Mouse (Mus musculus) splenic B cell, adult 2 months (primary cell): Measurements from ENCODE around the gene R3hdm2.

ENCODE experiments used
- DNase-seq: peaks from one replicate; pipeline ENCODE4 v3.0.0-alpha.2; 2011; ENCODE audit warnings: low read depth, low spot score
- H3K27me3 ChIP-seq: 2 replicates; pipeline ENCODE4 v1.6.1; 2012; ENCODE audit warnings: mild to moderate bottlenecking, low read length, moderate library complexity, mixed read lengths; ENCODE audit not compliant: control insufficient read depth, poor library complexity, insufficient read depth, severe bottlenecking
- H3K36me3 ChIP-seq: 2 replicates; pipeline ENCODE4 v1.6.1; 2012; ENCODE audit warnings: mild to moderate bottlenecking, low read length, moderate library complexity, mixed read lengths; ENCODE audit not compliant: control insufficient read depth, poor library complexity, insufficient read depth, severe bottlenecking

R3hdm2 gene

DNA sequence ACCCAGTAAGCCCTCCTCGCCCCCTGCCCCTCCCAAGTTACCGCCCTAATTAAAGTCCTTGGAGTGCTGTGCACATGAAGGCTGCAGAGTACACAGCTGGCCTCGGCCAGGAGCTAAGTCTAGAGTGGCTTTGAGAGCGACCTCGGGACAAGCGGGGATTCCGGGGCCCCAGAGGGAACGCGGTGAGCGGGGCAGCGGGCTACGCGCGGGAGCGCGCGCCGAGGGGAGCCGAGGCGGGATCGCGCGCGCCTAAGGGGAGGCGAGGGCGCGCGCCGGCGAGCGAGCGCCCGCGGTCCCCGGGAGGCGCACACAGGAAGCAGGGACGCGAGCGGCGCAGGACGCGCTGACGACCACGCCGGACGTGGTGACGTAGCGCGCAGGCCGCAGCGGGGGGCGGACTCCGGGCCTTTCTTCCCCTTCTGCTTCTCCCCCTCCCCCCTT, at the start of gene R3hdm2:
TSS of gene R3hdm2 (plus strand) at position 77 of the 441 bp plus-strand sequence.
- DNase-seq, result peak; percentile 94
- Histone ChIP-seq H3K36me3 (no peaks in the 10 kb centered on the region), H3K27me3 (no peaks in the 10 kb centered on the region)

DNA sequence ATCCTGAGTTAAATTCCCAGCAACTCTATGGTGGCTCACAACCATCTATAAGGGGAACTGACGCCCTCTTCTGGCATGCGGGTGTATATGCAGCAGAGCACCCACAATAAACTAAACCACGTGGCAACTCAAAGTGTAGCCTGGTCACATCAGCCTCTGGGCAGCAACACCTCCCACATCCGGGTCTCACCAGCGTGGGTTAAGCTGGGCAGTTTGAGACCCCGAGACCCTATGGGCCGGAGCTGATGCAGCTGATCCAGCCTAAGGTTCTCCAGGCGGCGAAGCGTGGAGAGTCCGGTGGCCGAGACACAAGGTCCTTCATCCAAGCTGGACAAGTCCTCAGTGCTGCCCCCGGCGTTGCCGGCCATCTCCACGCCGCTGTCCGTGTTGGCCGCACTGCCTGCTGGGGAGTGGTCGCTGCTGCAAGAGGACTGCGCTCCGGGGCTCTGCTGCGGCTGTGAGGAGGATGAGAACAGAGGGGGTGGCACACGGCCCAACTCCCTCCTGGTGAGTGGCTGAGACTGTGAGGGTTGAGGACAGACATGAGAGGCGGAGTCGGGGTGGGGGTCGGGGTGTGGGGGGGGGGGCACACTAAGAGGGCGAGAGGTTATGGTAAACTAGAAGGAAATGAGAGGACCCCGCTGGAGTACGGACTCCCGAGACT, 47.8 kb upstream of the R3hdm2 start:
- peak; percentile 42 for DNase-seq
- H3K27me3 ChIP-seq, result no peaks in the 10 kb centered on the region; the same call in 1 of the 2 replicates
- H3K36me3 ChIP-seq, result peaks cover 15% of the 10 kb centered on the region

DNA sequence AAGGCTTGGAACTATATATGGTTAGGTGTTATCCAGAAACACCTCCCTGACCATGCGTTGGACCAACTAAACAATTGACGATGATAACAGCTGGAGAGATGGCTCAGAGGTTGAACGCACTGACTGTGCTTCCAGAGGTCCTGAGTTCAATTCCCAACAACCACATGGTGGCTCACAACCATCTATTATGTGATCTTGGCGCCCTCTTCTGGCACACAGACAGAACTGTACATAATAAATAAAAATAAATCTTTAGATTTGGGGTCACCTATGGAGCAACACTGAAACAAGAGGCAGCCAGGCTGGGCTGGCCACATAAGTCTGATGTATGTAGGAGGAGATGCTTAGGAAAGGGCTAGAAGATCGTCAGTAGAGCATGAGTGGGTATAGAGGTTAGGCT, 47.0 kb upstream of the R3hdm2 start:
- H3K27me3 ChIP-seq, result no peaks in the 10 kb centered on the region; the same call in 1 of the 2 replicates
- peaks cover 11% of the 10 kb centered on the region for H3K36me3 ChIP-seq
- peak; percentile 66 for DNase-seq

DNA sequence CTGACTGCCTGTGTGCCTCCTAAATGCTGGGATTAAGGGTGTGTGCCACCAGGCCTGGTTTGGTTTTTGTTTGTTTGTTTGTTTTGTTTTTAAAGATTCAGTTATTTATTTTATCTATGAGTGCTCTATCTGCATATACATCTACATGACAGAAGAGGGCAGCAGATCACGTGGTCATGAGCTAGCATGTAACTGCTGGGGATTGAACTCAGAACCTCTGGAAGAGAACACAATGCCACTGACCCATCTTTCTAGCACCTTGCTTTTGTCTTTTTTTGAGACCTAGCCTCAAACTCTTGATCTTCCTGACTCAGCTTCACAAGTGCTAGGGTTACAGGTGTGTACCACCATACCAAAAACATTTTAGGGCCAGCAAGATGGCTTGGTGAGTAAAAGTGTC, 44.9 kb upstream of the R3hdm2 start:
- peak; percentile 36 for DNase-seq
- Histone ChIP-seq H3K27me3 (no peaks in the 10 kb centered on the region; the same call in 1 of the 2 replicates), H3K36me3 (no peaks in the 10 kb centered on the region)

DNA sequence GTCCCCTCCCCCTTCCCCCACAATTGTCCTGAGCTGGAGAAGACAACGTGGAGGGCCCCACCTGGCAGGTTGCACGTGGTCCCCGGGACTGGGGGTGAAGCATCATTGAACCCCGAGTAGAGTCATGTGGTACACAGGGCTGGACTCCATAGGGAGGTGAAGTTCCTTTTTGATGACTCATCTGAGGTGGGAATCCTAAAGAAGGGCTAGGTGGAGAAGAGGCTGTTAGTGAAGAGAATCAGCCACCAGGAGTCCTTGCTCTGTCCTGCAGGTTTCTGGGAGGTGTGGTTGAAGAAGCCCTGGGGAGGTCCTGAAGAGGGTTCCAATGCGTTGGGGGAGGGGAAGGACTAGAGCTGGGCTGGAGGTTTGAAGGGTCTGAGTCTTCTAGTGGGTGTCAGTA, 43.2 kb upstream of the R3hdm2 start:
- no peak for DNase-seq
- Histone ChIP-seq H3K36me3 (no peaks in the 10 kb centered on the region), H3K27me3 (peaks cover 3% of the 10 kb centered on the region; the same call in 1 of the 2 replicates)

- no peaks in the 10 kb centered on the region for H3K36me3 ChIP-seq
- DNase-seq, result no peak
- H3K27me3 ChIP-seq, result peaks cover 3% of the 10 kb centered on the region; the same call in 1 of the 2 replicates
Observed at GRCm38 (mm10) chr10:127337536-127338099, 42.5 kb upstream of the R3hdm2 start.

GRCm38 (mm10) chr10:127338930-127339682, 41.0 kb upstream of the R3hdm2 start:
- H3K36me3 ChIP-seq, result no peaks in the 10 kb centered on the region
- DNase-seq, result peak; percentile 95
- H3K27me3 ChIP-seq, result peaks cover 3% of the 10 kb centered on the region; the same call in 1 of the 2 replicates

DNA sequence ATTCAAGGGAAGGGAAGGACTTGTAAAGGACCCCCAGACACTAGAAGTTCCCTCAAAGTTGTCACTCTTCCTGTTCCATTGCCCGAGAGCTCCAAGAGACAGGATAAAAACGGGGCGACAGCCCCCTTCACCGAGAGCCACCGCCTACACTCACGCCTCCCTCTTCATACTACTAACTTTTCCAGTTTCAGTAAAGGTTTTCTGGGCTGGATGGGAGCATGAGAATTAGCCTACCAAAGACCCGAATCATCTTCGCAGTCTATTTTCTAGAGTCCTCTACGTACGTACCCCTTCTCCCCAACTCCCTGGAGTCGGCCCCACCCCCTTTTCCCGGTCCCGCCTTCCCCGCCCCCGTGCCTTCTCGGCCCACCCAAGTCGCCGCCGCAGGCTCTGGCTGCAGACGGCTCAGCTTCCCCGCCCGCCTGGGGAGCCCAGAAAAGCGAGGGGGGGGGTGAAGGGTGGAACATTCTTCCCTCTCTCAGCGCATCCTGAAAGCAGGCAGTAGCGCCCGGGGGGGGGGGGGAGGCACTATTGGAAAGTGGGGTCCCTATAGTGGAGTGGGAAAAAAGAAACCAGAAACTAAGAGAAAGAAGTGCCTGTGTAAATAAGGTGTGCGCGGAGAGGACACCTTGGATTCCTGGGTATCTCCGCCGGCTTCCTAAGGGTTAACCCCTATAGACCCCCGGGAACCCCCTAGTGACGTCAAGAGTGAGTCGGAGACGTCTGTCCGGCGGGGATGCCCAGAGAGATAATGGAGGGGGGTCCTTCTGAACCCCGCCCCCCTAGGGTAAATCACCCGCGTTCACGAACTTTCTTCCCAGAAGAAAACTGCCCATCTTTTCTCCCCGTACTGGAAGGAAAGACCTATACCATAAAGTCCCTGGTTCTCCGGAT, 40.2 kb upstream of the R3hdm2 start:
- H3K36me3 ChIP-seq, result no peaks in the 10 kb centered on the region
- peak; percentile 37 for DNase-seq
- peaks cover 3% of the 10 kb centered on the region; the same call in 1 of the 2 replicates for H3K27me3 ChIP-seq

- Histone ChIP-seq H3K27me3 (peaks cover 3% of the 10 kb centered on the region; the same call in 1 of the 2 replicates), H3K36me3 (no peaks in the 10 kb centered on the region)
- no peak for DNase-seq
Observed at GRCm38 (mm10) chr10:127340577-127341359, 39.4 kb upstream of the R3hdm2 start.

DNA sequence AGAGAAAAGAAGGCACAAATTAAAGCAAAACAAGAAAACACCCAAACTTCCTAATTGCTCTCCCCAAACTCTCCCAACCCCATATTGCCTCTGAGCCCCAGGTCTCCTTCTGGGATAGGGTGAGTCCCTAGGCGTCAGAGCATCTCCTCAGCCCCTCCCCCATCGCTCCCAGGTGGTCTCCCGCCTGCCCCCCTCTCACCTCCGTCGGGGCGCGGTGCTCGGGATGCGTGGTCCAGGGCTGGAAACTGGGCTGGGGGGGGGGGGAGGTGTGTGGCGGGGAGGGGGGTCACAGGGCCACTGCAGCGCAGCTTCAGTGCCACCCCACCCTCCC, 38.8 kb upstream of the R3hdm2 start:
- Histone ChIP-seq H3K27me3 (peaks cover 3% of the 10 kb centered on the region; the same call in 1 of the 2 replicates), H3K36me3 (no peaks in the 10 kb centered on the region)
- DNase-seq, result no peak

GRCm38 (mm10) chr10:127341891-127342639, 38.1 kb upstream of the R3hdm2 start, which contains the start of gene Gli1:
TSS of gene Gli1 (minus strand) at chr10:127341974.
- H3K36me3 ChIP-seq, result no peaks in the 10 kb centered on the region
- peaks cover 3% of the 10 kb centered on the region; the same call in 1 of the 2 replicates for H3K27me3 ChIP-seq
- peak; percentile 85 for DNase-seq

DNA sequence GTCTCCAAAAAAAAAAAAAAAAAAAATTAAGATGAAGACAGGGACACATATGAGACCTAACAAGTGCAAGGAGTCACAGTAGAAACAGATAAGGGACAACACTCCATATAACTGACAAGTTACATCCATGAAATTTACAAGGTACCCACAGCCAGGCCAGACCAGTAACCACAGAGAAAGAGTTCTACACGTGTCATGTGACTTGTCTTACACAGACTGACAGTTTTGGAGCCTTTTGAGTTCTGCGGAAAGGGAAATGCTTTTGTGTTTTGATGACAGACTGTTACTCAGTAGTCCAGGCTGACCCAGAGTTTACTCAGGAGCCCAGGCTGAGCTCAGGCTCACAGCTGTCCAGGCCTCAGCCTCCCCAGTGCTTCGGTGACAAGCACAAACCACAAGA, 37.1 kb upstream of the R3hdm2 start:
- no peak for DNase-seq

DNA sequence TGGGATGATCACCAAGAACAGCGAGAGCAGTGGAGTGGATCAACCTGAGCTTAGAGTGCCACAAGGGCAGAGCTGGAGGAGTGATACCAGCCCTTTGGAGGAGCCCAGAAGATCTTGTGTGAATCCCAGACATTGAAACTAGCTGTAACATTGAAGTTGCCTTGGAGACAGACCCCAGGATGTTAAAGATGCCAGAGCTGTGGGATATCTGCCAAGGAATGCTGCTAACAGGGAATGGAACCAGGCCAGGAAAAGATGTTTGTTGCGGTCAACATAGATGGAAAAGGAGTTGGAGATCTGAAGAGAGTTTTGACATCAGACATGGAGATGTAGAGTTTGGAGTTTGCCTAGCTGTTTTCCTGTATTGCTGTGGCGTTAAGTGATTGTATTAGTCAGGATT, 34.0 kb upstream of the R3hdm2 start:
- no peaks in the 10 kb centered on the region for H3K36me3 ChIP-seq
- DNase-seq, result no peak
- H3K27me3 ChIP-seq, result peaks cover 3% of the 10 kb centered on the region; the same call in 1 of the 2 replicates

More for the DNA sequence above, 37.1 kb upstream of the R3hdm2 start:
- Histone ChIP-seq H3K27me3 (peaks cover 3% of the 10 kb centered on the region; the same call in 1 of the 2 replicates), H3K36me3 (no peaks in the 10 kb centered on the region)
